Mouse (Mus musculus): ENCODE measurements at regions not wholly inside any gene's neighbourhood (a gene's known extent, or its start where the extent isn't known, plus 50 kb on each side); places are given as distances from the start of the nearest gene placed in this dataset.

GRCm38 (mm10) chr11:26881635-26882034 is 287.8 kb upstream of the Vrk2 start:
- DNase-seq (ENCODE audit: low spot score in 2 of 2) = no peak

All from spleen, postnatal 10 days (tissue).